Mouse (Mus musculus) spleen, adult 18-20 months (tissue): ENCODE measurements around the gene Heatr5a.

Experiments used
- DNase-seq, 2 experiments: peaks; one replicate each; pipeline ENCODE4 v3.0.0; 2022; ENCODE audit warnings: mixed read lengths in 2 of 2

Gene Heatr5a

DNA sequence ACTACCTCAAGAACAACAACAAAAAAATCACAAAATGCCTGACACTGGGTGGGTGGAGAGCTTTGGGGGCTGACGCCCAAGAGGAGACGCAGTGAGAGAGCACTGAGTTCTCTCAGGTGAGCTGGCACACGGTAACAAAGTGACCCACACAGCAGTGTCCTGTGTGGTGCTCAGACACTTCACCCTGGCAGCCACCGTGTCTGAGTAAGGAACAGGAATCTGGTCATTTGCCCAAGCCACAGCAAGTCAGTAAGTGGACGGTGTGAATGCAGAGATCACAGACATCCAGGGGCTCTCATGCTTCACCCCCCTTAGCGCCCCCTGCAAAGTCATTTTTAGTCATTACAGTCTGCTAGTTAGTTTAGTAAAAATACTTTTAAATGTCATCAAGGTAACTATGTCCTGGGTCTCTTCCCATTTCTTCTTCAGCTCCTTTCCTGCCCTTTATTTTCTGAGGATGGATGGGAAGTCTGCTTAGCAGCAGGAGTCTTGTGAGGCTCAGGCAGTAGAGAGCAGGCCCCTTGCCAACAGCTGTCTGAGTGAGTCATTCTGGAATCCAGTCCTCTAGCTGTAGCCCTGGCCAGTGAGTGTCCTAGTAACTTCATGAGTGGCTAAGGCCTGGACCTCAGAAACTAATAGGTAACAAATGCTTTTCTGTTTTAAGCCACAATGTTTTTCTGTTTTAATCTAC lies 88.4 kb downstream of the Heatr5a start:
- no peak for DNase-seq

DNA sequence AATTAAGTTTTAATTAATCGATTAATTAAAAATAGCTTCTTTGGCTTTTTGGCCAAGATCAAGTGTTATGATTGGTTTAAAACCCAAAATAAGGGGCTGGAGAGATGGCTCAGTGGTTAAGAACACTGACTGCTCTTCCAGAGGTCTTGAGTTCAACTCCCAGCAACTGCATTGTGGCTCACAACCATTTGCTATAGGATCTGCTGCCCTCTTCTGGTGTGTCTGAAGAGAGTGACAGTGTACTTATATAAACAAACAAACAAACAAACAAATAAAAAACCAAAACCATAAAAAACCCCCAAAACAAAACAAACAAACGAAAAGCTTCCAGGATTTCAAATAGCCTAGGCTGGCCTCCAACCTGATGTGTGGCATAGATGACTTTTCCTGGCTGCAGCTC lies 89.3 kb downstream of the Heatr5a start:
- DNase-seq, result no peak

DNA sequence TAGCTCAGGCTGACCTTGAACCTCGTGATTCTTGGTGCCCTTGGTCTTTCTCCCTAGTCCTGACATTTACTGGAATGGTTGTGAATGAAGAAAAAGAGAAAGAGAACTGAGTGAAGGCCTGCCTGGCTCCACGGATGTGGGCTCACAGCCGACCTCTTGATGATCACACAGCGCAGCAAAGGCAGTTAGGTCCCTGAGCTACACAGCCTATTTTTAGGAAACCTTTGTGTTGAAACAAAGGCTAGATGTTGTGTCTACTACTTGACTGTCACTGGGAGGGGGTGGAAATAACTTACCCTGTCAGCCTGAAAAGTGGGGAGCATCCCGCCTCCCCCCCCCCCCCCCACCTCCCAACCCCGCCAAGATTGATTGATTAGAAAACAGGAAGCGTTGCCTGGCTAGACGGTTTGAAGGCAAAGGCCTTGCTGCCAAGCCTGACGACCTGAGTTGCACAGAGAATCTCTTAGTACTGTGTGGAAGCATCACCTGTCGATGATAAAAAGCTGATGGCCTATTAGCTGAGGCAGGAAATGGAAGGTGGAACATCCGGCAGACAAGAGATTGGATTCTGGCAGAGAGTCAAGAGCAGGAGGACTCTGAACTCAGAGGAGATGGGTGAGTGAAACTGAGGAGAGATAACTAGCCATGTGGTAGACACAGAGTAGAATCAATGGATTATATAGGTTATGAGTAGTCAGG lies 99.5 kb downstream of the Heatr5a start:
- no peak for DNase-seq

DNA sequence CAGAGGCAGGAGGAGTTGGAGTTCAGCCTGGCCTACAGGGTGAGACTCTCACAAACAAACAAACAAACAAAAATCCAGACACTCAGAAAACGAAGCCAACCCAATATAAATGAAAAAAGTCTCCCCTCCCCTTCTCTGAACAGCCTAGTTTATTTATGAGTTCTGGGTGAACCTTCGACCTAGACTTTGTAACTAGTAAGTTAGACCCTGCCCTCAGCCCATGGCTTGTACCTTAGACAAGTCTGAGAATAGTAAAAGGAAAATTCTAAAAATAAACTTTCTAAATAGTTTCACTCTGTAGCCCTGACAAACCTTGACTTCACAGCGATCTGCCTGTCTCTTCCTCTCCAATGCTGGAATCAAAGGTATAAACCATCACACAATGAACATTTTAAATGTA lies 101.6 kb downstream of the Heatr5a start:
- no peak for DNase-seq

DNA sequence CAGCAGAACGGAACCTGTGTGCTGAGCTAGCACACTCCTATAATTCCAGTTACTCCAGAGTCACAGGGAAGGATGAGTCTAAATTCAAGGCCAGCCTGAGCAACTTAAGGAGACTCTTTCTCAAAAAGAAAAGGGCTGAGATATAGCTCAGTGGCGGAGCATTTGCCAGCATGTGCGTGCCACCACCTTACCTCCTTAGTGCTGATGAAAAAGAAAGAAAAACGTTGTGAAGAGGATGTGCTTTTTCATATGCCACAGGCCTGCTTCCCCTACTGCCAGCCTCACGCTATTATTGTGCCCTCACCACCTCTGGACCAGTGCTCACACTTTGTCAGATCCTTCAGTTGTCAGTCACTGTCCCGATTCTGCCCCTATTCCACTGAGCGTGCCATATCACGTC lies 104.0 kb downstream of the Heatr5a start:
- no peak for DNase-seq

DNA sequence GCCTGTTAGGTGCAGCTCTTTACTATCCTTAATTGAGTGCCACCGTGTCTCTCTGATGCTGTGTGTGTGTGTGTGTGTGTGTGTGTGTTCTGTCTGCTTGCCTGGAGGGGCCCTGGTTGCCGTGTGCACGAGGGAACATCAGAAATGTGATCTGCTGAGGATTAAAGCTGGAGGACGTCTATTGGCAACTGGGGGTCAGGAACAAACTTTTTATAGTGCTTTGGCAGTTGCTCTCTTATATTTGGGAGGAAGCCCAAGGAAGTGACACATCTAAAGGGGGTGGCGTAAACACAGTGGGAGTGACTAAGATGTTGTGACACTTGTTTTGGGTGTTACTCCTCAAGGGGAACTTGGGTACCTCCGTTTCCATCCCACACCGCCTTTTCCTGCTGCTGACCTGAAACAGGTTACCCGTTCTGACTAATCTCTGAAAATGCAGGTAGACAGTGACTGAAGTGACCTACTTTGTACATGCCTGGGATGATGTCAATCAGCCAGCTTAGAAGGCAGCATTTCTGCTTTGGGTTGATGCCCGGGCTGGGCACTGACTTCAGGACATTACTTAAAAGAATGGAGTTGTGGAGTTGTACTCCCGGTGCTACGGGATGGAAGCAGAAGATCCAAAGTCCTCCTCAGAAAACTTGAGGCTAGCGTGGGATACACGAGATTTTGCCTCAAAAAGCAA lies 104.8 kb downstream of the Heatr5a start:
- DNase-seq, result peak in 1 of 2 experiments; percentile 12

DNA sequence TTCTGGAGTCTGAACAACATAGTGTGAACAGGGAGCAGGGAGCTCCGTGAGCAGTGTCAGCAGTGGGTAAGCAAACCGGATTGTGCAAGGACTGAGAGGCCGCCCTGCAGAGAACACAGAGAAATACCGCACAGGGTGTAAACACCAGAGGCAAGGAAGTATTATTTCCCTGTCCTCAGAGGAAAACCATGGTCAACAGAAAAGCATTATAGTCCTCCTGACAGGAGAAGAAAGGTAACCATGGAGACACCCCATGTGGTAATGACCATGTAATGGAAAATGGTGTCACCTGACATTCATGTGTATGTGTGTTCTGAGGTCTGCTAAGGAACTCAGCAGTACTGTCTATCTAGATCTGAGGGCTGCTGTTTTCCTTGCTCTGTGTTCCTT lies 105.3 kb downstream of the Heatr5a start:
- peak in 1 of 2 experiments; percentile 10 for DNase-seq

DNA sequence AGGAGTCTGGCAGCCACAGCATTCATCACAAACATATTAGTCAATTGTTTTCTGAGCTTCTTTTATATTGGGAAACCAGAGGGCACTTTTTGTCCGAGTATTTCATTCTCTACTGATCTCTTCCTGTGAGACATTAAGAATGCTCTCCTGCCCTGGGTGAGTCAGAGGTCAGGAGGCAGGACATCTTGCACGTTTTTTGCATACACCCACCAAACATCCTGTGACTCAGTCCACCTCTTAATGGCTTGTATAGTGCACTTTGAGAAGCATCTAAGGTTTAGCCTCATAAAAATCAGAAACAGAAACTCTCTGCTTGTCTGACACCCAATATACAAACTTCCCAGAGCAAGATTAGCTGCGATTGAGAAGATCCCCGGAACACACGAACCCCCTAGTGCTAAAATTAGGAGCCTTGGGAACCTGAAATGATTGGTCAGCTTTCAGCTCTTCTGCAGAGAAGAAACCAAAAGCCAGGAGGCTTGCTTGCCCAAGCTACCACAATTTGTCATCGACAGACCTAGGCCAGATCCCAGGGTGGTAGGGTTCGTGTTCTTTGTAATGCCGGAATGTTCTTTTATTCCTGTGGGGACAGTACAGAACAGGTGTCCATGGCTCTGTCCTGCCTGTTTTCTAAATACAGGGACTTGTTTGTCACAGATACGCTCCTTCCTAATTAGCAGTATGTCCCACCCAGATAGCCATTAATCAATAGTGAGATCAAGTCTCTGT lies 105.9 kb downstream of the Heatr5a start:
- no peak for DNase-seq

DNA sequence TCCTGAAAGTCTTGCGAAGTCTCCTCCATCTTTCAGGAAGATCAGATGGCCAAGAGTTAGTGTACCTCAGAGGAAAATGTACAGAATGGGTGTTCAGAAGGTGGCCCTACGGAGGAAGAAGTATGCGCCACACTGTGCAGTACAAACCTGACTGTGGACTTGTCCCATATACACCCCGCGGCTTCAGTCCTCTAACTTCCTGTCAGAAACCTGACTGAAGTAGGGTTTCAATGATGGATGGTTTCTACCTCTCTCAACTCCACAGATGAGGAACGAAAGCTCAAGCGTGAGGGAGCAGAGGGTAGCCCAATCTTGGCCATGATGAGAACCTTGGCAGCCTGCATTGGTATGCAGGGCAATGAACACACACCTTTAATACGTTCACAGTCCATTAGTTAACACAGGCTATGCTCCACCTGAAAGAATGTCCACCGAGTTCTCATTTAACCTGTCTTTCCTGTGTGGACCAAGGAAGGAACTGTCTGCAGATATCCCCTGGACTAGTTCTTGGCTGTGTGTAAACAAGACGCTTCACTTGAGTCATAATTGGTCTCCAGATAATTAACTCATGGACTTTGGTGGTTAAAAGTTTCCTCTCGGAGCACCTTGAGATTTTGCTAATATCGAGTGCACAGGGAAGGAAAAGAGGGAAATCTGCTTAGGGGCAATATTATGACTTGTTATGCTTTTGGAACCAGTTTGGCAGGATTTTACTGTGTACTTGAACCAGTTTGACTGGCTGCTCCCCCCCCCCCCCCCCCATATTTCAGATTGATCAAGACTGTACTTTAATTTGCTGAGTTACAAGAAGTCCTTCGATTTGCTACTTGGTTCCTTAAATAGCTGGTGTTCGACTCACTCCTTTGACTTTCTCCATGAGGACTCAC lies 107.8 kb downstream of the Heatr5a start:
- DNase-seq, result no peak

DNA sequence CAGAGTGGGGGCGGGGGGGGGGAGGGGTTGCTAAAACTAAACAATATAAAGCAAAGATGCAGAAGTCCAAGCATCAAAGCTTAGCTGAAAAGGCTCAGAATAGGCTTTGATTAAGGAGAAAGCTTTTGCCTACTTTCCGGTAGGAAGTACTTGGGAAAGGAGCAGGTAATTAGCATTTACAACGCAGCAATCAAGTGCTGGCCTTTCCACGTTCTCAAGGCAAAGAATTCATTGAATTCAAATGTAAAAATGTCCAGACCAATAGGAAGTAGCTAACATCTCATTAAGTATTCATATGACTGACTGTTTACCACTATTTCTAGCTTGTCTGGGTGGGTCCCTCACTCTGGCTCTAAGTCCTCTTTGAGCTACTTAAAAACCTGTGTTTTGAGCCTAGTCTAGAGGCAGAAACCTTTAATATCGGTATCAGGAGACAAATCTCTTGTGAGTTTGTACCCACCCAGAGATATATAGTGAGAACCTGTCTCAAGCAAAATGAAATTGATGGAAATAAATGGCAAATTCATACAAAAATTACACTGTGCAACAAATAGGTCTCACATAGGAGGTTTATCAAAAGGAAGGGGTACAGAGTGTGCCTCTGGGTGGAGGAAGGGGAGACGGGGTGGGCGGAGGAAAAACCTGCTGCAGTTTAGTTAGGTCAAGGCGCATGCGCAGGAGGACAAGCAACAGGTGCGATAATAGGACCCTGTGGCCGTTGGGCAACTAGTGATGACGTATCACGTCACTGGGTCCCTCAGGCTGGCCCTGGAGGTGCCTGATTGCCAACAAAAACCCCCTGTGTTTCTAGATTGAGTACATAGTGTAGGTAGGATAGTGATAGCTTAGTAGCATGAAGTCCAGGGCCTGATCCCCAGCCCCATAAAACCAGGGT lies 112.7 kb downstream of the Heatr5a start:
- no peak for DNase-seq

DNA sequence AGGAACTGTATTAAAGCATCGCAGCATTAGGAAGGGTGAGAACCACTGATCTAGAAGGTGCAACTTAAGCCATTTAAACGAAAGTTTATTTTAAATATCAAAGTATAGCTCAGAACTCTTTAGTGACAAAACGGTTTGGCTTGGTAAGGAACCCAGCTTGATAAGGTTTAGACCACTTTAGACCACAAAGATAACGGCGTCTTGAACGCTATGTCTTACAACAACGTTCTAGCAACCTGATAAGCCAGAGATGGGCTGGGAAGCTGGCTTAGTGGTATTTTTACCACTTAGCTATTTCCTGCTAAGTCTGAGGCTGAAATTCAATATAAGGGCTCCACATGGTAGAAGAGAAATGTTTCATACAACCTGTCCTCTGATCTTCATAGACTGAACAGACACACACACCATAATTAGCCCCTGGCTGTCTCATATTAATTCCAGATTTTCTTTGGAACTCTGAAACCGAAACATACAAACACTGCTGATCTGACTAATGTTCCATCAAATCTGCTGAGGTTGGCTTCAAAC lies 114.3 kb downstream of the Heatr5a start:
- DNase-seq, result no peak

DNA sequence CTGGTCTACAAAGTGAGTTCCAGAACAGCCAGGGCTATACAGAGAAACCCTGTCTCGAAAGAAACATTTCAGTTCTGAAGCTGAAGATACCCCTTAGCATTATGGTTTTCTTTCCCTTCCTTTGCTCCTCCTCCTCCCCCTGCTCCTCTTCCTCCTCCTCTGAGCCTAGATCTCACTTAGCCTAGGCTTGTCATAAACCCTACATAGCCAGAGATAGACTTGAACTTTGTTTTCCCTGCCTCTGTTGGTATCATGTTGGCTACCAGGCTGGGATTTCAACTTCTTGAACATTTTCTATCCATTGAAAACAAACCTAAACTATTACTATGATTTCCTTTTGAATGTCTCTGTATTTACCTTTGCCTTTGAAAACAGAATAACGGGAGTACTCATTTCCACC lies 115.2 kb downstream of the Heatr5a start:
- DNase-seq, result no peak

DNA sequence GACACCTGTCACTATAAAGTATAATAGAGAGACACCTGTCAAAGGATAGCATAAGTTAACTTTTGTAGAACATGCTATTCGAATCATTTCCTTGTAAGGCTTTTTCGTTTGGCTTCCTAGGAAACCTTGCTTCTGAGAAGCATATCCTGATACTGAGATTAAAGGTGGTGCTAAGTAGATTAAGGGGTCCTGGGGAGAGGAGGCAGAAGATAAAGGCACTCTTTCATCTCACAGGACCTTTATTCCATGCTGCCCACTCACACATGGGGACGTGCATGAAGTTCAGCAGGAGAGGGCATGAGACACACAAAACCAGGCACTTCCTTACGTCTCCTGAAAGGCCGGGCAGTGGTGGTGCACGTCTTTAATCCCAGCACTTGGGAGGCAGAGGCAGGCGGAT lies 115.7 kb downstream of the Heatr5a start:
- DNase-seq, result no peak

DNA sequence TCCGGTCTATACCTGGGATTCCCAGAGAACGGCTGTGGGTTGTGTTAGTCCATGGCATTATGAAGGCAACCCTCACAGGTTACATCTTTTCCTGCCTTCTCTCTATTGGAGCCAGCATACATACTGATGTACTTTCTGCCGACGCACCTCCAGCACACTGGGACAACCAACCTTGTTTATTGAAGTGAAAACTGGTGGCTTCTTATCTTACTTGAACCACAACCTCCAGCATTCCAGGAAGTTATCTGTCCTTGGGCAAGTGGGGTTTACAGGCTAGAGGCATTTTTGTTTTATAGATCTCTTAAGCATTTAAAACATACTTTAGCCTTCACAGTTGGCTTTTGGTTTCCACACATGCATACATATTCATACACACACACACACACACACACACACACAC lies 119.5 kb downstream of the Heatr5a start:
- DNase-seq, result no peak

DNA sequence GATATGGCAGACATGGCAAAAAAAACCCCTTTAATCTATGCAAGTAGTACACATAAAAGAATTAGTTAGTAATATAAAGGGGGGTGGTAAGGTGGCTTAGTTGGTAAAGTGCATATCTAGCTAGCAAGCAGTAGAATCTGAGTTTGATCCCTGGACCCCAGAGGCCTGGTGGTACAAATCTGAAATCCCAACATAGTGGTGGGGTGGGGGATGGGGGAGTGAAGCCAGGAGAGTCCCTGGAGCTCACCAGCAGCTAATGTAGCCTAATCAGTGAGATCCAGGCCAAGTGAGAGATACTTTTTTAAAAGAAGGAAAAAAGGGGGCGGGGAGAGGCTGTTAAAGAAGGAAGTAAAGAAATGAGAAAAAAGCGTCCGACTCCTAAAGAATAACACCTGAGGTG lies 120.0 kb downstream of the Heatr5a start:
- DNase-seq, result no peak

DNA sequence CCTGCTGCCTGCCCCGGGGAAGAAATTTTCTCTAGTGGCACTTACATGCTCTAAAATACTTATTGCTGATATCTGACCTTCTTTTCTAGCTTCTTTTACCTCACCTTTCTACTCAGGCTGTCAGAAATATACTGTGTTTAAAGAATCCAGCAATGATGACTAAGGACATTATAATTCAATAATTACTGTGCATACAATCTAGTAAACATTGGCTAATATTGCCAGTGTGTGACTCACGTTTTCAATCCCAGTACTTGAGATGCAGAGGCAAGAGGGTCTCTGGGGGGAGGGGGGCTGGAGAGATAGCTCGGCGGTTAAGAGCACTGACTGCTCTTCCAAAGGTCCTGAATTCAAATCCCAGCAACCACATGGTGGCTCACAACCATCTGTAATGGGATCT lies 120.8 kb downstream of the Heatr5a start:
- DNase-seq, result no peak

DNA sequence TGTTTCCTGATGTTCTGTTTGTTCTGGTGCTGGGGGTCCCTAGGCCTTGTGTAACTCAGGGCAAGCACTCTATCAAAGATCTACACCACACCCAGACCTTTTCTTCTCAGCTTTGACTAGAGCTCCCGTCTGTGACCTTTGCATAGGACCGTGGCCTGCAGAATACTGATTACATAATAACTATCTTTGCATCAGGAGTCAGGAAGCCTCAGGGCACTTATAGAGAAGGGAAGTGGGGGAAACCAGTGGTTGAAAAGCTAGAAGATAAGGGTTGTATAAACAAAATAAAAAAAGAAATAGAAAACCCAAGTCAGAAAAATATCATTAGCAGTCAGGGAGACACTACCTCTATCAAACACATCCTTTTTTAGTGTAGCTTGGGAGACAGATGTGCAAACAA lies 121.2 kb downstream of the Heatr5a start:
- DNase-seq, result no peak

DNA sequence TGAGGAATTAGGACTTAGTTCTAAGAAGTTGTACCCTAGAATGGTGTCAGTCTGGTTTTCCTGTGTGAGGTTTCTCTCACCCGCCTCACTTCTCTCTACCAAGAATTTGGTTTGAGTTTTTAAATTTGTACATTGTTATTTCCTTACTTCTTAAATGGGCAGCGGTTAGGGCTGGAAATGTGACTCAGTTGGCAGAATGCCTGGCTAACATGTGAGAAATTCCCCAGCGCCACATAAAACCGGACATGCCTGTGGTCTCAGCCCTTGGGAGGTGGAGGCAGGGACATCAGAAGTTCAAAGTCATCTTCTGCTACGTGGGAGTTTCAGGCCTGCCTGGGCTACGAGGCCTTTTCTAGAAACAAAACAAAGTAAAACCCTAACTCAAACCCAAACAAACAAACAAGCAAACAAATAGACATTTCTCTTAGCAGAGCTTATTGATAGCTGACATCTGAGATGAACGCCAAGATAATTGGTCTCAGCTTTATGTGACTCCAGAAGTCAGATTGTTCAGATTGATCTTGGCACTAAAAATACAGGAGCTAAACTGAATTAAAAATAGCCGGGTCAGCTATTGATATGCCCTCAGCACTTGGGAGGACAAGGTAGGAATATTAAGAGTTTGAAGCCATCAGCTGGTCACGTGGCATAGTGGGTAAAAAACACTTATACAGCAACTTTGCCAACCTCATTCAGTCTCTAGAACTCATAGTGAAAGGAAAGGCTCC lies 123.0 kb downstream of the Heatr5a start:
- no peak for DNase-seq

DNA sequence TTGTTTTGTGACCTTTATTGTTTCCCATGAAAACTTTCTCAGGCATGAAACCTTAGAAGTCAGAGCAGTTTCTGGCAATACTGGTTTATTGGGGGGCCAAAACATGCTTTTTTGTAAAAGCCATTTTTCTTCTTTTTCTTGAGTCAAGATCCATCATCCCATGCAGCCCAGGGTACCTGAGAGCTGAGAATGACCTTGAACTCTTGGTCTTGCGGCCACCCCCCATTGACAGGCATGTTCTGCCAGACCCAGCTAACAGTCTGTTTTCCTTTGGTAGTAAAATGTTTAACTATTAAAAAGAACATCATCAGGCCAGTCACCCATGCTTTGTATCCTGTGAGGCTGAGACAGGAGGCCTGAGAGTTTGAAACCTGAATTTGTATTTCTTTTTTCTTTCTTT lies 125.9 kb downstream of the Heatr5a start:
- DNase-seq, result no peak

DNA sequence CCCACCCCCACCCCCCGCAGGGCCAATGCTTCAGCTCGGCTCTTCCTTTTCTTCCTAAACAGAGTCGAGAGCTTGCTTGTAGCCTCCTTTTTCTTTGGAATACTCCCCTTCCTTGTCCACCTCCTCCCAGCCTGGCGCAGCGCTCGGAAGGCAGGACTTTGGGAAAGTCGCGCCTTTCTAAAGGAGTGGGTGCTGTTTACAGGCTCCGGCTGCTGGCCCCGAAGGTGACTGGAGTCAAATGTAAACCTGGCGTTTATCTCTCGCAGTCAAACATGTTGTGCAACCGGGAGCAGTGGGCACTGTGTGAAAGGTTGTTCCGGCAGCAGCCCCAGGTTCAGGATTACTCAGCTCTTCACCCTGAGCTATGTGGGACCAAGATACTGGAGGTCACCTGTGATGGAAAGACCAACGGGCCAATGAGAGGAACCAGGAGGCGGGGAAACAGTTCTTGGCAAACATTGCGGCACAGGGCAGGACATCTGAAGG lies 126.3 kb downstream of the Heatr5a start:
- peak; percentile 87 to 96 for DNase-seq
